Mouse (Mus musculus) stomach, postnatal 0 days (tissue): ENCODE measurements at regions not wholly inside any gene's neighbourhood (a gene's known extent, or its start where the extent isn't known, plus 50 kb on each side); places are given as distances from the start of the nearest gene placed in this dataset.

Experiments
- ATAC-seq: fragments of 200-750 bp; cut with Nextera tagmentation; 2 replicates; pipeline ENCODE4 v1.8.0; 2017; ENCODE audit not compliant: low FRiP score, low TSS enrichment
- DNase-seq: peaks from one replicate; pipeline ENCODE4 v3.0.0-alpha.2; 2016; ENCODE audit warnings: low spot score
- H3K27ac ChIP-seq: fragments of 300-500 bp; sonication (generic); replicated peaks from 2 replicates; pipeline ENCODE4 v1.5.1; 2014; ENCODE audit warnings: mild to moderate bottlenecking, control low read depth
- H3K27me3 ChIP-seq: fragments of 300-500 bp; sonication (generic); 2 replicates; pipeline ENCODE4 v1.6.1; 2014; ENCODE audit warnings: low read length; ENCODE audit not compliant: control insufficient read depth, insufficient read depth
- H3K36me3 ChIP-seq: fragments of 300-500 bp; sonication (generic); 2 replicates; pipeline ENCODE4 v1.6.1; 2014; ENCODE audit warnings: low read length, mixed read lengths; ENCODE audit not compliant: control insufficient read depth, insufficient read depth
- H3K4me1 ChIP-seq: fragments of 300-500 bp; sonication (generic); replicated peaks from 2 replicates; pipeline ENCODE4 v1.6.1; 2014; ENCODE audit warnings: antibody characterized with exemption; ENCODE audit not compliant: control insufficient read depth, insufficient read depth
- H3K4me2 ChIP-seq: fragments of 300-500 bp; sonication (generic); replicated peaks from 2 replicates; pipeline ENCODE4 v1.6.1; 2014; ENCODE audit warnings: low read depth, mild to moderate bottlenecking, control low read depth, moderate library complexity
- H3K4me3 ChIP-seq: fragments of 300-500 bp; sonication (generic); 2 replicates; pipeline ENCODE4 v1.5.1; 2014; ENCODE audit warnings: low read depth, low read length, control low read depth
- H3K9ac ChIP-seq: fragments of 300-500 bp; sonication (generic); 2 replicates; pipeline ENCODE4 v1.6.1; 2014; ENCODE audit warnings: mild to moderate bottlenecking, low read length, control low read depth, mixed read lengths
- H3K9me3 ChIP-seq: fragments of 300-500 bp; sonication (generic); 2 replicates; pipeline ENCODE4 v1.6.1; 2016; ENCODE audit warnings: low read length; ENCODE audit not compliant: control insufficient read depth
- CTCF ChIP-seq: IDR thresholded peaks from 2 replicates; pipeline ENCODE4 v1.5.1; 2016; ENCODE audit warnings: antibody characterized with exemption, low read depth, mild to moderate bottlenecking, moderate library complexity
- EP300 ChIP-seq: optimal IDR thresholded peaks from 2 replicates; pipeline ENCODE3; 2016; ENCODE audit warnings: antibody characterized with exemption
- WGBS: fragments of 180-500 bp; shearing (Covaris S2); extraction: QIAGEN DNeasy Blood & Tissue Kit; methylation state at CpG from one replicate; pipeline ENCODE4 v1.1.7; 2014; 5-methylcytosine and 5-hydroxymethylcytosine counted together

DNA sequence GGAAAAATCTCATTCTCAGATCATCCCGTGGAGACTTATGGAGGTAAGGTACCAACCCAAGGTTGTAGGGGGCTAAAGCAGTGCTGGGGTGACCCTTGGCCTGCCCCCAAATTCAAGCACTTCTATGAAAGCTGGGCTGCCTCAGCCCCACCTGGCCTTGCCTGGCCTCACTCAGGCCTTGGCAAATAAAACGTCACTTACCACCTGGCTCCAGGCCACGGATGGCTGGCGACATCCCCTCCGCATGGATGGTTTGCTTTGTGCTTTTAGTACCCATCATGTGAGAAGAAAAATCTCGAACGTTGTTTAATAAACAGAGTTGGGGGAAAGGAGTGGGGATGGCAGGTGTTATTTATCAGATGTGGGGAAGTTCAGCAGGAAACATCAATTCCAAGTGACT is 104.7 kb upstream of the 1700012A03Rik start:
- no peak for ATAC-seq
- TF ChIP-seq EP300 (no peak), CTCF (no peak)
- no peak for DNase-seq
- Histone ChIP-seq H3K4me2 (no peak overlapping the region), H3K27me3 (no peaks in the 10 kb centered on the region), H3K9me3 (no peaks in the 10 kb centered on the region), H3K36me3 (no peaks in the 10 kb centered on the region), H3K4me1 (no peaks in the 10 kb centered on the region), H3K4me3 (no peak overlapping the region), H3K27ac (no peak overlapping the region), H3K9ac (no peak overlapping the region)
- WGBS: 25% methylated on average over 7 of the region's 7 CpGs

DNA sequence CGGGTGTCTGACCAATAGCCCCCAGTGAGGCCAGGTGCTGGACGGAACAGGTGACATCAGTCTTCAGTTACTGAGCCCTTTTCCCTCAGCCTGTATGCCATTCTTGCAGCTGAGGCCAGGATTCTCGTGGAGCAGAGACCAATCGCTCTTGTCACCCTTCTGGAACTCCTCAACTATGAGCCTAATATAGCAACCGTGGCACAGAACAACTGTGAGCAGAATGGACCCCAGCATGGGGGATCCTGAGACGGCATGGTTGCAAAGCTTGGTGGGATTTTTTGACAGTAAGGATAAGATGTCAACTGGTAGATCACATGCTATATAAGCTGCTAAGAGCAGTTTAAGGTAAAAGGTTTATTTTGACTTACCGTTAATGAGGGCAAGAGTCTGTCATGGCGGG is 105.5 kb upstream of the 1700012A03Rik start:
- H3K9me3 ChIP-seq: no peaks in the 10 kb centered on the region
- ATAC-seq: no peak

DNA sequence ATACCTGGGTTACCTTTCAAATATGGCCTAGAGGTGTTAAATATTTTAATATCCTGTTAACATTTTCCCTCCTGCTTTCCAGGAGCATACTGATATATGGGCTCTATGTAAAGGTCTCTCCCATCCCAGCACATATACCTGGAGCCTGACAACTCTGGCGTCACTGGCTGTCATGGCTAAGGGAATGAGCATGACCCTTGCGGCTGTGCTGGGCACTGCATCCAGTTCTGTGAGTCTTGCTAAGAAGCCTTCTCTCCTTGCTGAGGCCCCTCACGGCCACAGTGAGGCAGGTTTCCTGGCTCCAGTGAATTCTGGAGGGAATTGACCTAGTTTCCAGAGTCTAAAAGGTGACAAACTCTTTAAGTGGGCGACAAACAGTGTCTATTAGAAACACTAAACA is 107.3 kb upstream of the 1700012A03Rik start:
- WGBS: 59% methylated on average over 4 of the region's 4 CpGs
- Histone ChIP-seq H3K9me3 (no peaks in the 10 kb centered on the region), H3K4me2 (no peak overlapping the region), H3K4me3 (no peak overlapping the region), H3K27me3 (no peaks in the 10 kb centered on the region), H3K27ac (no peak overlapping the region), H3K9ac (no peak overlapping the region), H3K36me3 (no peaks in the 10 kb centered on the region), H3K4me1 (no peaks in the 10 kb centered on the region)
- TF ChIP-seq CTCF (peak; percentile 27; the same call in 1 of the 2 replicates), EP300 (no peak)
- DNase-seq (no peak), ATAC-seq (no peak)

More for the DNA sequence above, 105.5 kb upstream of the 1700012A03Rik start:
- Histone ChIP-seq H3K9ac (no peak overlapping the region), H3K36me3 (no peaks in the 10 kb centered on the region), H3K4me2 (no peak overlapping the region), H3K4me1 (no peaks in the 10 kb centered on the region), H3K27me3 (no peaks in the 10 kb centered on the region), H3K27ac (no peak overlapping the region), H3K4me3 (no peak overlapping the region)
- TF ChIP-seq CTCF: no peak
- no peak for TF ChIP-seq EP300
- 81% methylated on average over 8 of the region's 8 CpGs for WGBS
- DNase-seq: no peak

DNA sequence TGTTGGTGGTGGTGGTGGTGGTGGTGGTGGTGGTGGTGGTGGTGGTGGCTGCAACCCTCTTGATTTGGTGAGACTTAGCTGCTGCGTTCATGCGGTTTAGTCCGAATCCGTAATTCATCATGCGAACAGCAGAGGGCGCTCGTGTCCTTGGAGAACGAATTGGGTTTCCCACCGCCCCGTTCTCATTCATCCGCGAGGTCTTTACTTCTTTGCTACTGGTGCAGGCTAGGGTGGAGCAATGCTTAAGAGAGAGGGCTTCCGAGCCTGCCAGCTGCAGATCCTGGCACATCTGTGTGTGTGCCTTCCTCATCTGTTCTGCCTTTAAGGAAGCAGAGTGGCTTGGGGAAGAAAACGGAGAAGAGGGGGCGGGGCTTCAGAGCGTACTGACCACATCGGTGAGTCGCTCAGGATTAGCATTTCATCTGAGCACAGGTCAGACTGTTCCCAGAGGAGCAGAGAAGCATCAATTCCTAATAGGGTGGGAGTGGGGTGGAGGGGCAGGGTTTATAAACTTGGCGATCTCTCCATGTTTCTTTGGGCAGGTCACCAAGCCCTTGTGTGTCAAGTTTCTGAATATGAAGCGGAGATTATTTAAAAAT is 111.7 kb upstream of the 1700012A03Rik start:
- H3K9ac ChIP-seq: no peak overlapping the region
- WGBS: 4% methylated on average over 20 of the region's 20 CpGs

DNA sequence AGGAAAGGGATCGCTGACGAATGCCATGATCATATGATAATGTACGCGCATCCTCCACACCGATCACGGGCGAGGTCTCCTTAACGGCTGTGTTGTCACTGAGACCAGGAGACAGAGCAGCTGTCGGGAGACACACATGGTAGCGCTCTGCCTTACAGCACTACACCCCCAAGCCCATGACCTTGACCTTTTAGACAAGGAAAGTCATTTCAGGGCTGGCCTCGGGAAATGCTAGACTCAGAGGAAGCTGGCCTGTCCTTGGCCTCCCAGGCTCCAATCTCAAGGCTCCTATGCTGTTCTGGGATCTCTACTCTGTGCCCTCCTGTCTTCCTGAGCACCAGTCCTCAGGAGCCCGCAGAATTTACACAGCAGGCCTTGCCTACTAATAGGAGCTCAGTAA is 112.9 kb upstream of the 1700012A03Rik start:
- H3K9me3 ChIP-seq: no peaks in the 10 kb centered on the region
- H3K27ac ChIP-seq: no peak overlapping the region
- no peaks in the 10 kb centered on the region for H3K4me1 ChIP-seq
- H3K27me3 ChIP-seq: no peaks in the 10 kb centered on the region
- H3K36me3 ChIP-seq: no peaks in the 10 kb centered on the region
- DNase-seq (no peak), ATAC-seq (no peak)
- TF ChIP-seq EP300 (no peak), CTCF (no peak)
- no peak overlapping the region for H3K9ac ChIP-seq
- 74% methylated on average over 12 of the region's 12 CpGs for WGBS
- no peak overlapping the region for H3K4me2 ChIP-seq
- H3K4me3 ChIP-seq: no peak overlapping the region

More for the DNA sequence above, 111.7 kb upstream of the 1700012A03Rik start:
- H3K4me3 ChIP-seq: peak overlapping the region; percentile 31
- no peak overlapping the region for H3K27ac ChIP-seq
- no peaks in the 10 kb centered on the region for H3K9me3 ChIP-seq
- peak; percentile 79 for DNase-seq
- H3K4me2 ChIP-seq: peak overlapping the region; percentile 64
- ATAC-seq: peak; percentile 35; the same call in 1 of the 2 replicates
- H3K36me3 ChIP-seq: no peaks in the 10 kb centered on the region
- TF ChIP-seq EP300 (no peak), CTCF (peak; percentile 89)
- H3K27me3 ChIP-seq: no peaks in the 10 kb centered on the region
- no peaks in the 10 kb centered on the region for H3K4me1 ChIP-seq

DNA sequence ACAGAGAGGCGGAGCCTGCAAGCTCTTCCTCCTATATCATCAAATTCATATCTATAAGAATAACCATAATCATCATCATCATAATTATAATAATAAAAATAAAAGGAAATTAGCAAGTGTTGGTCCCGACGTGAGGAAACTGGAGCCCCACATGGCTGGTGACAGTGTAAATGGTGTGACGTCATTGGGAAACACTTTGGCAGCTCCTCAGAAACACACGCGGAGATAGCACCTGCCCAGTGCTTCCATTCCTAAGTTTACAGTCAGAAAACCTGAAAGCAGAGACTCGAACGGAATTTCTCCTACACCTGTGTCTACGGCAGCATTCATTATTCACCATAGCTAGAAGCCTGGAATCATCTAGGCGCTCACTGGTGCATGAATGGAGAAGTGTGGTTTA is 115.2 kb upstream of the 1700012A03Rik start:
- Histone ChIP-seq H3K4me1 (no peaks in the 10 kb centered on the region), H3K36me3 (no peaks in the 10 kb centered on the region), H3K9ac (no peak overlapping the region), H3K4me3 (no peak overlapping the region), H3K4me2 (no peak overlapping the region), H3K27me3 (no peaks in the 10 kb centered on the region), H3K9me3 (no peaks in the 10 kb centered on the region), H3K27ac (no peak overlapping the region)
- no peak for TF ChIP-seq EP300
- ATAC-seq: no peak
- DNase-seq: no peak
- WGBS: 81% methylated on average over 10 of the region's 10 CpGs
